Mouse (Mus musculus): ENCODE results near the gene Noxo1. TPM values are rescaled to one million over a fixed set of nuclear protein-coding genes. Genes with fewer than 3 reads are reported as not detected.

Noxo1 gene
- polyA plus RNA-seq, 1 experiment from 2014 or later: 0.42 TPM

Other genes with a start within 250 kb of the Noxo1 start
- 11.4 and 12.3 TPM in 2 replicates for gene E4f1, start 225.9 kb upstream of the Noxo1 start, polyA plus RNA-seq (2015; fragmentation: Nextera tagmentation; extraction: Ambion mirVana)
- gene Pgp, start 225.8 kb upstream of the Noxo1 start, polyA plus RNA-seq (2015; fragmentation: Nextera tagmentation; extraction: Ambion mirVana): 48.2 and 49.0 TPM in 2 replicates
- gene Bricd5, start 222.3 kb upstream of the Noxo1 start, polyA plus RNA-seq (2015; fragmentation: Nextera tagmentation; extraction: Ambion mirVana): not detected in 2 replicates
- 11.8 and 11.9 TPM in 2 replicates for gene Mlst8, start 217.2 kb upstream of the Noxo1 start, polyA plus RNA-seq (2015; fragmentation: Nextera tagmentation; extraction: Ambion mirVana)
- 0.08 and 0.13 TPM in 2 replicates for gene Caskin1, start 207.6 kb upstream of the Noxo1 start, polyA plus RNA-seq (2015; fragmentation: Nextera tagmentation; extraction: Ambion mirVana)
- gene Traf7, start 168.3 kb upstream of the Noxo1 start, polyA plus RNA-seq (2015; fragmentation: Nextera tagmentation; extraction: Ambion mirVana): 28.5 and 29.6 TPM in 2 replicates
- gene Rab26, start 162.0 kb upstream of the Noxo1 start, polyA plus RNA-seq (2015; fragmentation: Nextera tagmentation; extraction: Ambion mirVana): 0.46 and 0.87 TPM in 2 replicates
- gene Pkd1, start 146.4 kb upstream of the Noxo1 start, polyA plus RNA-seq (2015; fragmentation: Nextera tagmentation; extraction: Ambion mirVana): 2.7 and 4.0 TPM in 2 replicates
- 20.6 and 23.7 TPM in 2 replicates for gene Tsc2, start 63.6 kb upstream of the Noxo1 start, polyA plus RNA-seq (2015; fragmentation: Nextera tagmentation; extraction: Ambion mirVana)
- gene Nthl1, start 63.6 kb upstream of the Noxo1 start, polyA plus RNA-seq (2015; fragmentation: Nextera tagmentation; extraction: Ambion mirVana): 5.9 and 6.7 TPM in 2 replicates
- gene Slc9a3r2, start 45.9 kb upstream of the Noxo1 start, polyA plus RNA-seq (2015; fragmentation: Nextera tagmentation; extraction: Ambion mirVana): 9.8 and 11.8 TPM in 2 replicates
- 0.15 and 0.38 TPM in 2 replicates for gene Npw, start 37.8 kb upstream of the Noxo1 start, polyA plus RNA-seq (2015; fragmentation: Nextera tagmentation; extraction: Ambion mirVana)
- gene Zfp598, start 26.5 kb upstream of the Noxo1 start, polyA plus RNA-seq (2015; fragmentation: Nextera tagmentation; extraction: Ambion mirVana): 6.3 and 8.7 TPM in 2 replicates
- gene Syngr3, start 6.3 kb upstream of the Noxo1 start, polyA plus RNA-seq (2015; fragmentation: Nextera tagmentation; extraction: Ambion mirVana): 0.05 and 0.21 TPM in 2 replicates
- 23.7 and 23.9 TPM in 2 replicates for gene Gfer, start 78 bp upstream of the Noxo1 start, polyA plus RNA-seq (2015; fragmentation: Nextera tagmentation; extraction: Ambion mirVana)
- 29.3 and 29.5 TPM in 2 replicates for gene Tbl3, start 11.4 kb downstream of the Noxo1 start, polyA plus RNA-seq (2015; fragmentation: Nextera tagmentation; extraction: Ambion mirVana)
- gene Rnf151, start 21.8 kb downstream of the Noxo1 start, polyA plus RNA-seq (2015; fragmentation: Nextera tagmentation; extraction: Ambion mirVana): 0.07 TPM in 1 of 2 replicates, not detected in the other
- 868 and 907 TPM in 2 replicates for gene Rps2, start 21.9 kb downstream of the Noxo1 start, polyA plus RNA-seq (2015; fragmentation: Nextera tagmentation; extraction: Ambion mirVana)
- 168 and 174 TPM in 2 replicates for gene Ndufb10, start 28.2 kb downstream of the Noxo1 start, polyA plus RNA-seq (2015; fragmentation: Nextera tagmentation; extraction: Ambion mirVana)
- 0.34 TPM in 1 of 2 replicates, not detected in the other for gene Rpl3l, start 31.6 kb downstream of the Noxo1 start, polyA plus RNA-seq (2015; fragmentation: Nextera tagmentation; extraction: Ambion mirVana)
- 30.0 and 33.9 TPM in 2 replicates for gene Msrb1, start 40.4 kb downstream of the Noxo1 start, polyA plus RNA-seq (2015; fragmentation: Nextera tagmentation; extraction: Ambion mirVana)
- gene Hs3st6, start 56.8 kb downstream of the Noxo1 start, polyA plus RNA-seq (2015; fragmentation: Nextera tagmentation; extraction: Ambion mirVana): 0.24 TPM in 1 of 2 replicates, not detected in the other
- gene Meiob, start 108.1 kb downstream of the Noxo1 start, polyA plus RNA-seq (2015; fragmentation: Nextera tagmentation; extraction: Ambion mirVana): 0.30 and 0.56 TPM in 2 replicates
- 124 and 125 TPM in 2 replicates for gene Hagh, start 143.9 kb downstream of the Noxo1 start, polyA plus RNA-seq (2015; fragmentation: Nextera tagmentation; extraction: Ambion mirVana)
- gene Fahd1, start 154.1 kb downstream of the Noxo1 start, polyA plus RNA-seq (2015; fragmentation: Nextera tagmentation; extraction: Ambion mirVana): 46.3 and 47.3 TPM in 2 replicates
- gene Igfals, start 169.8 kb downstream of the Noxo1 start, polyA plus RNA-seq (2015; fragmentation: Nextera tagmentation; extraction: Ambion mirVana): 11.0 and 11.7 TPM in 2 replicates
- 53.2 and 55.5 TPM in 2 replicates for gene Nubp2, start 190.1 kb downstream of the Noxo1 start, polyA plus RNA-seq (2015; fragmentation: Nextera tagmentation; extraction: Ambion mirVana)
- 38.9 and 40.3 TPM in 2 replicates for gene Spsb3, start 190.4 kb downstream of the Noxo1 start, polyA plus RNA-seq (2015; fragmentation: Nextera tagmentation; extraction: Ambion mirVana)
- gene Eme2, start 198.9 kb downstream of the Noxo1 start, polyA plus RNA-seq (2015; fragmentation: Nextera tagmentation; extraction: Ambion mirVana): 12.1 and 12.2 TPM in 2 replicates
- gene Mrps34, start 198.9 kb downstream of the Noxo1 start, polyA plus RNA-seq (2015; fragmentation: Nextera tagmentation; extraction: Ambion mirVana): 48.9 and 50.7 TPM in 2 replicates
- 46.7 and 54.0 TPM in 2 replicates for gene Nme3, start 200.3 kb downstream of the Noxo1 start, polyA plus RNA-seq (2015; fragmentation: Nextera tagmentation; extraction: Ambion mirVana)
- gene Mapk8ip3, start 240.7 kb downstream of the Noxo1 start, polyA plus RNA-seq (2015; fragmentation: Nextera tagmentation; extraction: Ambion mirVana): 9.5 and 11.6 TPM in 2 replicates

Measured in liver, embryonic 16.5 days (tissue).